Mouse (Mus musculus): Measurements from ENCODE around the gene Cttnbp2.
"Not testable (repeated sequence)": the region's sequence is repeated elsewhere in the genome, so short reads cannot be mapped to it uniquely, and the experiment has no call there.

The Cttnbp2 gene

GRCm38 (mm10) chr6:18417866-18418454, 96.7 kb downstream of the Cttnbp2 start:
- in situ Hi-C loops (cut with MboI), result no loop called here

GRCm38 (mm10) chr6:18415961-18416360, 98.7 kb downstream of the Cttnbp2 start:
- in situ Hi-C loops (cut with MboI), result no loop called here

GRCm38 (mm10) chr6:18411505-18412225, 103.0 kb downstream of the Cttnbp2 start:
- in situ Hi-C loops (cut with MboI), result no loop called here

- in situ Hi-C loops (cut with MboI), result no loop called here
Observed at GRCm38 (mm10) chr6:18408445-18408844, 106.2 kb downstream of the Cttnbp2 start.

GRCm38 (mm10) chr6:18401066-18401674, 113.5 kb downstream of the Cttnbp2 start:
- in situ Hi-C loops (cut with MboI), result no loop called here

- in situ Hi-C loops (cut with MboI), result no loop called here
Observed at GRCm38 (mm10) chr6:18381380-18381779, 133.3 kb downstream of the Cttnbp2 start.

GRCm38 (mm10) chr6:18380300-18381202, 134.1 kb downstream of the Cttnbp2 start:
- in situ Hi-C loops (cut with MboI), result no loop called here

- in situ Hi-C loops (cut with MboI), result not testable (repeated sequence)
Observed at GRCm38 (mm10) chr6:18377755-18378154, 136.9 kb downstream of the Cttnbp2 start.

GRCm38 (mm10) chr6:18374744-18375143, 139.9 kb downstream of the Cttnbp2 start:
- in situ Hi-C loops (cut with MboI), result no loop called here

- in situ Hi-C loops (cut with MboI), result no loop called here
Observed at GRCm38 (mm10) chr6:18373652-18374051, 141.0 kb downstream of the Cttnbp2 start.

GRCm38 (mm10) chr6:18372447-18373228, 142.0 kb downstream of the Cttnbp2 start:
- in situ Hi-C loops (cut with MboI), result no loop called here

GRCm38 (mm10) chr6:18369723-18370122, 144.9 kb downstream of the Cttnbp2 start:
- in situ Hi-C loops (cut with MboI), result no loop called here

GRCm38 (mm10) chr6:18369054-18369453, 145.6 kb downstream of the Cttnbp2 start:
- in situ Hi-C loops (cut with MboI), result no loop called here

GRCm38 (mm10) chr6:18362232-18362631, 152.4 kb downstream of the Cttnbp2 start:
- in situ Hi-C loops (cut with MboI), result no loop called here

- in situ Hi-C loops (cut with MboI), result no loop called here
Observed at GRCm38 (mm10) chr6:18360955-18361354, 153.7 kb downstream of the Cttnbp2 start.

GRCm38 (mm10) chr6:18360154-18360553, 154.5 kb downstream of the Cttnbp2 start:
- in situ Hi-C loops (cut with MboI), result no loop called here

- in situ Hi-C loops (cut with MboI), result no loop called here
Observed at GRCm38 (mm10) chr6:18349153-18349858, 165.3 kb downstream of the Cttnbp2 start.

GRCm38 (mm10) chr6:18344272-18344671, 170.4 kb downstream of the Cttnbp2 start:
- in situ Hi-C loops (cut with MboI), result no loop called here

- in situ Hi-C loops (cut with MboI), result no loop called here
Observed at GRCm38 (mm10) chr6:18338307-18338706, 176.3 kb downstream of the Cttnbp2 start.

- in situ Hi-C loops (cut with MboI), result no loop called here
Observed at GRCm38 (mm10) chr6:18335393-18335792, 179.2 kb downstream of the Cttnbp2 start.

- in situ Hi-C loops (cut with MboI), result no loop called here
Observed at GRCm38 (mm10) chr6:18322950-18323349, 191.7 kb downstream of the Cttnbp2 start.

Data from mature B cell (primary cell).